Mouse (Mus musculus) Patski (cell line): ENCODE results near the gene Lrrc36. TPM values are rescaled to one million over a fixed set of nuclear protein-coding genes. Genes with fewer than 3 reads are reported as not detected.

Experiments used
- ATAC-seq: fragments of 100-300 bp; one replicate; pipeline ENCODE4 v1.8.0; 2021
- CTCF ChIA-PET: fragments of 350-600 bp; sonication (Branson Sonifier 250); formaldehyde crosslinking; loops from one replicate; lab custom pipeline; 2022; ENCODE audit warnings: inconsistent platforms; lab: Charles Lee
- POLR2A ChIA-PET: fragments of 350-600 bp; sonication (Branson Sonifier 250); formaldehyde crosslinking; loops from one replicate; lab custom pipeline; 2022; ENCODE audit warnings: antibody characterized with exemption, inconsistent platforms; lab: Charles Lee
- DNase-seq: peaks from one replicate; pipeline ENCODE4 v3.0.0-alpha.2; 2011; ENCODE audit warnings: low read depth, low spot score
- H3K27me3 ChIP-seq: fragments of 371-371 bp; one replicate; pipeline ENCODE4 v1.5.1; 2021
- CTCF ChIP-seq: fragments of 100-300 bp; IDR thresholded peaks from one replicate; pipeline ENCODE4 v1.5.1; 2021
- in situ Hi-C: fragments of 300-500 bp; cut with MboI; formaldehyde crosslinking; loops from 3 replicates; pipeline ENCODE4 v1.11.1; 2018; ENCODE audit warnings: low pct_unique_long_range_greater_than_20kb, mixed read lengths
- polyA plus RNA-seq: library from polyadenylated mRNA; unstranded; gene quantifications from one replicate; pipeline ENCODE4 v1.2.3, GENCODE M21; 2021

The Lrrc36 gene
- polyA plus RNA-seq: not detected

DNA sequence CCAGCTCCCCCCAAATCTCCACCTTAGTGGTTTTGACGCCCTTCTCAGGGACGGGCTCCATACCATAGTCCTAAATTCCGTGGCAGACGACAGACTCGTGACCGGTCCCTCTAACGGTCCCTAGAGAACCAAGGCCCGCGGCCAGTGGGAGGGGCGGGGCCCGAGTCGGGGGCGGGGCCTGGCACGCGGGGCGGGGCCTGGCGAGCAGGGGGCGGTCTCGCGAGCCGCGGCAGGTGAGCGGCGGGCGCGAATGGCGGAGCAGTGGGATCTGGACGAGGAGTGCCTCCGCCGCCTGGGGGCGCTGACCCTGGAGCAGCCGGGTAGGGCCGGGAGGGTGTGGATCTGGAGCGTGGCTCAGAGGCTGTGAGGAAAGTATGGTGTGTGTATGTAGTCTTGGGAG is at the start of gene Lrrc36, which contains the start of gene Kctd19:
Gene Lrrc36, plus strand, starts transcription at position 181 of the 400 bp plus-strand sequence.
Gene Kctd19, minus strand, starts transcription at position 112 of the 400 bp plus-strand sequence.
- ChIA-PET POLR2A (no interaction called here), CTCF (no interaction called here)
- no peak for TF ChIP-seq CTCF
- in situ Hi-C loops: no loop called here
- ATAC-seq: no peak
- DNase-seq: no peak
- H3K27me3 ChIP-seq: peaks cover 49% of the 10 kb centered on the region

DNA sequence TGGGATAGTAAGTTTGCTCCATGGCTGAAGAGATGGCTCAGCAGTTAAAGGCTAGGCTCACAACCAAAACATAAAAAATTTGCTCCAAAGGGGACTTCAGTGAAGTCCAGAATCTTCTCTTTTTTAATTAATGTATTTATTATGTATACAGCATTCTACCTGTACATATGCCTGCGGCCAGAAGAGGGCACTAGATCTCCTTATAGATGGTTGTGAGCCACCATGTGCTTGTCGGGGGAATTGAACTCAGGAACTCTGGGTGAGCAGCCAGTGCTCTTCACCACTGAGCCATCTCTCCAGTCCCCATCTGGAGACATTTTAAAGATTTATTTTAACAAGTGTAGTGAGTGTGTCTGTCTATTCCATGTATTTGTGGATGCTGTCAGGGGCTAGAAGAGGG is 46.3 kb upstream of the Lrrc36 start:
- TF ChIP-seq CTCF: peak; percentile 69
- DNase-seq (no peak), ATAC-seq (no peak)
- H3K27me3 ChIP-seq: no peaks in the 10 kb centered on the region
- in situ Hi-C loops: no loop called here
- POLR2A ChIA-PET: interaction anchor here (0.6 kb wide), 1 partner anchor 62 kb away, joined by 3 read pairs; no protein-coding TSS in a partner anchor
- CTCF ChIA-PET: interaction anchor here (0.7 to 1.4 kb wide), 3 partner anchors 12 to 30 kb away, joined by 3 to 6 read pairs (median 5); no protein-coding TSS in a partner anchor

DNA sequence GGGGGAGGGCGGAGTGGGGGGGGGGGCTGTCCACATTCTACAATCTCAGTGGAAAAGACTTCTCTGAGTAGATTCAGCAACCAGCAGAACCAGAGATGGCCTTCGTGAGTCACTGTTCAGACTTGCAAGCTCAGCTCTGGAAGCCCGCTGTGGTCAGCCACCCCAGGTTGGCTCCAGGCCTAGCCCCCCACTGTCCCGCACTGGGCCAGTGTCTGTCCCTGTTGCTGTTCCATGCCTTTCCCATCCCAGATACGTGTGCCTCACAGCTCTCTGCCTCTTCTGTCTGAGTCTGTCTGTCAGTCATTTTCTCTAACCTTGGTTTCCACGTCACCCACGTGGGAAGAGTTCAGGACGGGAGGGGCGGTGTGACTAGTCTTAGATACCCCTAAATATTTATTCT is 40.9 kb upstream of the Lrrc36 start:
- POLR2A ChIA-PET: interaction anchor here (0.6 to 1.0 kb wide), 2 partner anchors 10 to 25 kb away, joined by 5 read pairs; no protein-coding TSS in a partner anchor
- H3K27me3 ChIP-seq: no peaks in the 10 kb centered on the region
- TF ChIP-seq CTCF: no peak
- in situ Hi-C loops: no loop called here
- CTCF ChIA-PET: interaction anchor here (1.1 to 1.7 kb wide), 3 partner anchors 9 to 25 kb away, joined by 5 to 8 read pairs (median 6); no protein-coding TSS in a partner anchor
- ATAC-seq: peak; percentile 51
- DNase-seq: no peak

DNA sequence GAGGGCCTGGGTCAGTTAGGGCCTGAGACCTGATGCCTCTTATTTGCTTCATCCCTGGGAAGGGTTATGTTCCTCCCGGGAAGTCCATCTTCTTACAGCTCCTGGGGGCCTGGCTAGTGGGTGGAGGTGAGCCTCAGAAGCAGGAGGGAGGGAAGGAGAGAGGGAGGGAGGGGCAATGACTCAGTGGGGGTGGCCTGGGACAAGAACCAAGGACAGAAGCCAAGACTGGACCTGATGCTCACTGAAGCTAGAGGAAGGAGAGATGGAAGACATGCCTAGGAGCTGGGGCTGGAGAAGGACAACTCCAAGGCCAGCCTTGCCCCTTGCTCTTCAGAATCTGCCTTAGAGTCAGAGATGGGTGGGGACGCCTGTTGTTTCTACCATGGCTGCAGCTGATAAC is 40.3 kb upstream of the Lrrc36 start, which contains the start of gene Plekhg4:
Gene Plekhg4, plus strand, starts transcription at position 243 of the 400 bp plus-strand sequence.
- ATAC-seq (peak; percentile 32), DNase-seq (no peak)
- no peaks in the 10 kb centered on the region for H3K27me3 ChIP-seq
- in situ Hi-C loops: no loop called here
- CTCF ChIA-PET: interaction anchor here (1.1 to 1.7 kb wide), 4 partner anchors 10 to 25 kb away, joined by 3 to 8 read pairs (median 4); no protein-coding TSS in a partner anchor
- TF ChIP-seq CTCF: no peak
- POLR2A ChIA-PET: interaction anchor here (0.6 kb wide), 1 partner anchor 25 kb away, joined by 5 read pairs; no protein-coding TSS in a partner anchor

DNA sequence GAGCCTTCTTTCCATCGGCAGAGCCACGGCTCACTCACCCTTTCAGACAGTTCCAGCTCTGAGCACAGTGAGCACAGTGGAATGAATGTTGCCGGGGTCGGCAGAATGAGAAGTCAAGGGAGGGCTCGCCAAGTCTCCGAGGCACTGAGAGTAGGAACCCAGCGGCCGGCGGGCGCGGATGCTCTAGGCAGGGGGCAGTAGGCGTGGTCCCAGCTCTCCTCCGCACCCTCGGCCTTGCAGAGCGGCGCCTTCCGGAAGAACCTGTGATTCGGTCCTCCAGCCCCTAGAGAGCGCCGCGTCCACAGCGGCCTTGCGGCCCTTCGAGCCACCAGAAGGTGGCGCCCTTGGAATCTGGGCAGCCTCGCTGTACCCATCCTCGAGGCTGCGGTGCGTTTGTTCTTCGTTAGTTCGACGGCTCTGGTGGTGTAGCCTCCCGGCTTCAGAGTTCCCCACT is 38.8 kb upstream of the Lrrc36 start:
- CTCF ChIA-PET: interaction anchor here (1.1 to 1.6 kb wide), 2 partner anchors 12 to 15 kb away, joined by 3 to 5 read pairs; no protein-coding TSS in a partner anchor
- no peak for DNase-seq
- in situ Hi-C loops: no loop called here

DNA sequence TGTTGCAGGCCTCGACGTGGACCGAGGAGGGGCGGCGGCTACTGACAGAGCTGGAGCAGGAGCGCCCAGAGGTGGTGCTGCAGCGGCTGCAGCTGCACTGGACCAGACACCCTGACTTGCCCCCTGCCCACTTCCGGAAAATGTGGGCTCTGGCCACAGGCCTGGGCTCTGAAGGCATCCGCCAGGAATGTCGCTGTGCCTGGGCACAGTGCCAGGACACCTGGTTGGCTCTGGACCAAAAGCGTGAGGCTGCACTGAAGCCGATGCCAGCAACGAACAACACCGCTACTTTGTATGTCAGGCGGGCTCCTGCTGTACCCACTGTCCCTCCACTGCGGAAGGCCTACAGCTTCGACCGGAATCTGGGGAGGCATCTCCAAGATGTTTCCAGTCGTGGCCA is 34.7 kb upstream of the Lrrc36 start:
- DNase-seq: peak; percentile 46
- CTCF ChIA-PET: interaction anchor here (0.8 to 3.5 kb wide), 4 partner anchors 12 to 106 kb away, joined by 3 to 15 read pairs (median 4); no protein-coding TSS in a partner anchor

More for the DNA sequence above, 38.8 kb upstream of the Lrrc36 start:
- no peak for ATAC-seq
- TF ChIP-seq CTCF: no peak
- POLR2A ChIA-PET: no interaction called here
- no peaks in the 10 kb centered on the region for H3K27me3 ChIP-seq

DNA sequence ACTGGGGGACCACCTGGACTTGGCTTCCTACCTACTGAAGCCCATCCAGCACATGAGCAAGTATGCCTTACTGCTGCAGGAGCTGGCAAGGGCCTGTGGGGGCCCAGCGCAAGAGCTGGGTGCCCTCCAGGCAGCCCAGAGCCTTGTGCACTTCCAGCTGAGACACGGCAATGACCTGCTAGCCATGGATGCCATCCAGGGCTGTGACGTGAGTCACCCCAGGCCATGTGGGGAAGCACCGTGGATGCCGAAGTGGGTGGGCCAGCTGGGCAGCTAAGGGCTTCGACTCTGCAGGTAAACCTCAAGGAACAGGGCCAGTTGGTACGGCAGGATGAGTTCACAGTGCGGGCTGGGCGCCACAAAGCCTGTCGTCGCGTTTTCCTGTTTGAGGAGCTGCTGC is 33.1 kb upstream of the Lrrc36 start:
- POLR2A ChIA-PET: interaction anchor here (1.0 kb wide), 1 partner anchor 9 kb away, joined by 3 read pairs; no protein-coding TSS in a partner anchor
- in situ Hi-C loops: no loop called here

More for the DNA sequence above, 34.7 kb upstream of the Lrrc36 start:
- POLR2A ChIA-PET: no interaction called here
- in situ Hi-C loops: no loop called here
- no peak for ATAC-seq
- no peak for TF ChIP-seq CTCF
- H3K27me3 ChIP-seq: no peaks in the 10 kb centered on the region

DNA sequence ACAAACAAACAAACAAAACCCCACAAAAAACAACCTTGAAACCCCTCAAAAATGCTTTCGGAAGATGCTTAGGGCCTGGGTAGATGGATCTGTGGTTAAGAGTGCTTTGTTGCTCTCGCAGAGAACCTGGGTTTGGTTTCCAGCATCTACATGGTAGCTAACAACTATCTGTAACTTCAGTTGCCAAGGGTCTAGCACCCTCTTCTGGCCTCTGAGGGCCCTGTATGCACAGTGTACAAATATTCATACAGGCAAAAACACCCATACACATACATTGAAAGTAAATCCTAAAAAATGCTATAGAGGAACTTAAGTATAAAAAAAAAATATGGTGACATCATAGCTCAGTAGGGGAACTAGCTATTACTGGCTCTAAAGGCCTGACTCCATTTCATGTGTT is 29.3 kb upstream of the Lrrc36 start:
- no peak for DNase-seq
- no peak for ATAC-seq
- no peak for TF ChIP-seq CTCF
- ChIA-PET CTCF (interaction anchor here (1.2 to 1.6 kb wide), 3 partner anchors 13 to 30 kb away, joined by 3 to 7 read pairs (median 4); no protein-coding TSS in a partner anchor), POLR2A (no interaction called here)
- in situ Hi-C loops: no loop called here
- H3K27me3 ChIP-seq: no peaks in the 10 kb centered on the region

More for the DNA sequence above, 33.1 kb upstream of the Lrrc36 start:
- DNase-seq (no peak), ATAC-seq (no peak)
- no peak for TF ChIP-seq CTCF
- no peaks in the 10 kb centered on the region for H3K27me3 ChIP-seq
- CTCF ChIA-PET: interaction anchor here (3.5 kb wide), 1 partner anchor 17 kb away, joined by 15 read pairs; no protein-coding TSS in a partner anchor

DNA sequence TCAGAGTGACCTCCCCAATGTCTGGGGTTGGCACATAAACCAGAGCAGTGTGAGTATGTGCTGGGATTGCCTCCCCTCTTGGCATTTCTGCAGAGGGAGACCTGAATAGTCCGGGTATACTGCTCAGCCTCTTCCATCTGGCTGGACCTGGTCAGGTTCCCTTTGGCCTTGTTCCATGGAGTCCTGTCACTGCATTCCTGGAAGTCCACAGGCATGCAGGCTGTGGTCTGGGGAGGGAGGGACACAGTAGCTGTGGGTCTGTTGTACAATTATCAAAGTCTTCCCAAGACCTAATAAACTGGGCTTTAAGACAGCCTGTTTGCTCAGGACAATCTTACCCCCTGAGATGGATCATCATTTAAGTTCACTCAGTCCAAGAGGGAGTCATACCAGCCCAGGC is 26.2 kb upstream of the Lrrc36 start:
- peak; percentile 84 for DNase-seq
- POLR2A ChIA-PET: interaction anchor here (1.8 kb wide), 1 partner anchor 10 kb away, joined by 6 read pairs; no protein-coding TSS in a partner anchor
- ATAC-seq: peak; percentile 89
- no peak for TF ChIP-seq CTCF
- no peaks in the 10 kb centered on the region for H3K27me3 ChIP-seq
- CTCF ChIA-PET: interaction anchor here (1.2 to 4.9 kb wide), 2 partner anchors 11 to 12 kb away, joined by 3 to 28 read pairs; no protein-coding TSS in a partner anchor
- in situ Hi-C loops: no loop called here

DNA sequence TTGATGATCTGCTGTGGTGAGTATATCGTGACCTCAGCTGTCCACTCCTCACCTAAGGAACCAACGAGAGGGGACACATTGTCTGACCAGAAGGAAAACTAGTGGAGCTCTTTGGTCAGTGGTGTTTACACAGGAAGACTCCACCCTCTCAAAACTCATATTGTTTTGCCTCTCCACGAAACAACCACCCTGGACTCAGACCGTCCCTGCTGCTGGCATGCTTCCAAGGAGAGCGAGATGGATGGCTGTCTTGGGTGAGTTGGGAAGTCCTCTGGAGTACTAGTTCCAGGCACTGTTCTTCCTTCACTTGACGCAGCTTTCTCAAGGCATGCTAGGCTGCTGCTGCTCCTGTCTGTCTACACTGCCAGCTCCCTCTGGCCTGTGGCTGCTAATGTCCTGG is 24.3 kb upstream of the Lrrc36 start:
- POLR2A ChIA-PET: interaction anchor here (0.6 kb wide), 1 partner anchor 331 kb away, joined by 4 read pairs; no protein-coding TSS in a partner anchor
- no peak for ATAC-seq
- no peaks in the 10 kb centered on the region for H3K27me3 ChIP-seq
- CTCF ChIA-PET: interaction anchor here (1.2 to 4.9 kb wide), 2 partner anchors 9 to 13 kb away, joined by 3 to 28 read pairs; no protein-coding TSS in a partner anchor
- no peak for DNase-seq
- in situ Hi-C loops: no loop called here
- no peak for TF ChIP-seq CTCF
